Mouse (Mus musculus) liver, adult 2 months (tissue): Measurements from ENCODE around the gene Itpk1.

ENCODE experiments used
- CTCF ChIP-seq: fragments of 200-500 bp; IDR thresholded peaks from 2 replicates; pipeline ENCODE4 v1.5.1; 2011; ENCODE audit warnings: low read depth, low read length, control low read depth
- POLR2A ChIP-seq: fragments of 200-500 bp; IDR thresholded peaks from 2 replicates; pipeline ENCODE4 v1.6.1; 2011; ENCODE audit warnings: low read length, control low read depth; ENCODE audit not compliant: insufficient read depth; ENCODE audit errors: extremely low read depth

- TF ChIP-seq POLR2A (no peak), CTCF (no peak)
Measured at GRCm38 (mm10) chr12:102672176-102672575, 32.6 kb downstream of the Itpk1 start.
